Mouse (Mus musculus): ENCODE measurements around the gene Olfr711.
"Not testable (repeated sequence)": the region's sequence is repeated elsewhere in the genome, so short reads cannot be mapped to it uniquely, and the experiment has no call there.

The Olfr711 gene

GRCm38 (mm10) chr7:106975353-106975752 is at the start of gene Olfr711:
TSS of gene Olfr711 (minus strand) at chr7:106975453.
- no peak for DNase-seq (ENCODE audit: extremely low read depth, insufficient read length, low spot score)

GRCm38 (mm10) chr7:107005972-107006371 is 30.7 kb upstream of the Olfr711 start, which contains the start of gene Olfr2:
TSS of gene Olfr2 (minus strand) at chr7:107006072.
- DNase-seq (ENCODE audit: extremely low read depth, insufficient read length, low spot score), result no peak

DNA sequence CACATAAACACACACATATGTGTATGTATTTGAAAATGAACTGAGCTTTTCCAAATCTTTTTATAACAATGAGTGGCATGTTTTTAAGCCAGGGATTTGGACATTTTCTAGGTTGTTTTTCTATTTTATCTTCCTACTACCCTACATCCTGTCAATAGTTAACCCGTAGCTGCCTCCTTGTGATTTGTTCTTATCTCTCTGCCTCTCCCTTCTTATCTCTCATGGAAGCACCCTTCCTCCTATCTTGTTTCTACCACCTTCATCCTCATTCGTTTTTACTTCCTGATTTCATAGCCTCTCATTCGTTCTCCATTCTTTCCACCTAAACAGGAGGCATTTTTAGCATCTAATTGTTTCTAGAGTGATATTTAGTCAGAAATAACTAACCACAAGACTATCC is 28.9 kb upstream of the Olfr711 start:
- DNase-seq (ENCODE audit: extremely low read depth, insufficient read length, low spot score), result no peak

DNA sequence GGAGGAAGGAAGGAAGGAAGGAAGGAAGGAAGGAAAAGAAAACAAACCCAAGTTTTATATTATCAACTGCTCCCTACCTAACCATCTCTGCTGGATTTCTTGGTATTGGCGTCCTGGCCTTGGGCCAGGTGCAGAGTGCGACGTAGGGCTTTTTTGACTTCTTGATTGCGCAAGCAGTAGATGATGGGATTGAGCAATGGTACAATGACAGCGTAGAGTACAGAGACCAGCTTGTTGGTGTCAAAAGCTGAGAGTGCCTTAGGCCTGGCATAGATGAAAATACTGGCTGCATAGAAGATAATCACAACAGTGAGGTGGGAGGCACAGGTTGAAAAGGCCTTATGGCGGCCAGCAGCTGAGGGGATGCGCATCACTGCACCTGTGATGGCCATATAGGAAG is 25.5 kb upstream of the Olfr711 start:
- no peak for DNase-seq (ENCODE audit: extremely low read depth, insufficient read length, low spot score)

DNA sequence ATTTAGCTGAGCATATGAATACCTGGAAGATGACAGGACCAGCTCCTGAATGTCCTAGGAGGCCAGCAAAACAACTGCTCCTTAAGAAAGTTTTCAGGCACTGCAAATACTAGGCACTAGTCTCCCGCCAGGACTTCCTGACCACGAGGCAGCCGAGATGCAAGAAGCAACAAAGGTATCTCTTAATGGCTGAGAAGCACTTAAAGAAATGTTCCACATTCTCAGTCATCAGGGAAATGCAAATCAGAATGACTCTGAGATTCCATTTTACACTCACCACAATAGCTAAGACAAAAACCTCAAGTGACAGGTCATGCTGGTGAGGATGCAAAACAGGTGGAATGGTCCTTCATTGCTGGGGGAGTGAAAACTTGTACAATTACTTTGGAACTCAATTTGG is 10.0 kb upstream of the Olfr711 start:
- DNase-seq (ENCODE audit: extremely low read depth, insufficient read length, low spot score), result no peak

GRCm38 (mm10) chr7:106967503-106967902 is 7.8 kb downstream of the Olfr711 start:
- DNase-seq (ENCODE audit: extremely low read depth, insufficient read length, low spot score), result not testable (repeated sequence)

- DNase-seq (ENCODE audit: extremely low read depth, insufficient read length, low spot score), result no peak
Measured at GRCm38 (mm10) chr7:106963837-106964236, 11.4 kb downstream of the Olfr711 start, which contains the start of gene Olfr6. TSS of gene Olfr6 (minus strand) at chr7:106963937.

- DNase-seq (ENCODE audit: extremely low read depth, insufficient read length, low spot score), result no peak
Measured at GRCm38 (mm10) chr7:106948212-106948611, 27.0 kb downstream of the Olfr711 start, which contains the start of gene Olfr710. TSS of gene Olfr710 (minus strand) at chr7:106948312.

- DNase-seq (ENCODE audit: extremely low read depth, insufficient read length, low spot score), result no peak
Measured at GRCm38 (mm10) chr7:106932119-106932518, 43.1 kb downstream of the Olfr711 start, which contains the start of gene Olfr709-ps1. TSS of gene Olfr709-ps1 (minus strand) at chr7:106932219.

DNA sequence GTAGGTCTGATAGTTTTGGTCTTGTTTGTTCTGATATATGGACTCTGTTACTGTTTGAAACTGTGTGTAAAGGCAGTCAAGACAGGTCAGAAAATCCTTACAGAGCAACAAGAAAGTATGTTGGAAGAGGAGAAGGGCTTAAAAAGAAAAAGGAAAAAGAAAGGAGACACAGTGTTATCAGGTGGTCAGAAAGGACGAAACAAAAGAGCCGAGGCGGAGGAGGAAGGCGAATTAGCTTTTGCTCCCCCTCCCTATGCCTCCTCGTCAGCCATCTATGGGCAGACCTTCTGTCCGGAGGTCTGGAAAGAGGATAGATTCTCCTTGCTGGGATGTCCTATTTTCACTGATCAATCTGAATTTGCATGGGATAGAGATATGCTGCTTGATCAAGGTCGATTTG is 54.3 kb downstream of the Olfr711 start:
- not testable (repeated sequence) for DNase-seq (ENCODE audit: extremely low read depth, insufficient read length, low spot score)

Data from 3134 (cell line).